Mouse (Mus musculus) left cerebral cortex, postnatal 25 days (tissue): Measurements from ENCODE around the gene Gm34653. TPM values are rescaled to one million over a fixed set of nuclear protein-coding genes. Genes with fewer than 3 reads are reported as not detected.
"Not testable (repeated sequence)": the region's sequence is repeated elsewhere in the genome, so short reads cannot be mapped to it uniquely, and the experiment has no call there.

Experiments used
- DNase-seq, 2 experiments: peaks; one replicate each; pipeline ENCODE4 v3.0.0; 2022; ENCODE audit warnings: low spot score in 2 of 2, mixed read lengths in 1 of 2
- intact Hi-C: fragments of 180-260 bp; cut with DNase I; formaldehyde crosslinking; loops from one replicate; pipeline ENCODE4 v1.15.1; 2025
- total RNA-seq, 2 experiments: library from RNA; stranded (reverse); gene quantifications; 2 replicates each; pipeline ENCODE4 v1.2.3; 2021

Gm34653 gene
- total RNA-seq, 2 experiments from 2014 or later = not detected

GRCm38 (mm10) chr2:34812706-34813105 is 20.1 kb upstream of the Gm34653 start:
- DNase-seq = no peak
- intact Hi-C loops = no loop called here

DNA sequence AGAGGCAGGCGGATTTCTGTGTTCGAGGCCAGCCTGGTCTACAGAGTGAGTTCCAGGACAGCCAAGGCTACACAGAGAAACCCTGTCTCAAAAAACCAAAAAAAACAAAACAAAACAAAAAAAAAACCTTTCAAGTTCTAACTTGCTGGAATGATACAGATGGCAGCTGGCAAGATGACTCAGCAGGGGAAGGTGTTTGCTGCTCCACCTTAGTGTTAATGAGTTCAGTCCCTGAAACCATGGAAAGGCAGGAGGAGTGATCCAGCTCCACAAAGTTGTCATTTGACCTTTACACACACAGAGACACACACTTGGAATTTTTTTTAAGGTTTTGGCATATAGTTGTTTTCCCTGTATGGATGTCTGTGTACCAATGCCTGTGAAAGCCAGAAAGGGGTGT is 16.9 kb upstream of the Gm34653 start:
- intact Hi-C loops, DNase-seq: not testable (repeated sequence)

DNA sequence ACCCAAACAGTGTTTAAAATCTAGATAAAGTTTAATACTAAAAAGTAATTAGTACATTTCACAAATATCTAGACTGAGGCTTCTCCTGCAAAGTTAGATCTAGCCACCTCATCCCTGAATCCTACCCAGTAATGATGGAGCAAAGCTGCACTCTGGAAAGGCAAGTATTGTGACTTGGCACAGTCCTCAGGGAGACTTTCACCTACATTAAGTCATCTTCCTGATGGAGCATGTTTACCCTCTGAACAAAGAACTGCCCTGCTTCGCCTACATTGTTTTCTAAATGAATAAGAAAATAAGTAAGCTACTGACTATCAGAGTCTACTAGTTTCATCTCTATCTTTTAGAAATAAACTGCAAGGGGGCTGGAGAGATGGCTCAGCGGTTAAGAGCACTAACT is 14.3 kb upstream of the Gm34653 start:
- intact Hi-C loops = no loop called here
- DNase-seq = no peak

- intact Hi-C loops = loop anchor here (10.0 kb wide), 1 partner anchor 279 kb away; the partner anchor contains the start of genes AI182371 and Cntrl
- DNase-seq = peak; percentile 94
Observed at GRCm38 (mm10) chr2:34825827-34826459, 6.9 kb upstream of the Gm34653 start, which contains the start of gene Fbxw2. TSS of gene Fbxw2 (minus strand) at chr2:34826311.

- intact Hi-C loops = loop anchor here (10.0 kb wide), 1 partner anchor 278 kb away; the partner anchor contains the start of genes AI182371 and Cntrl
- DNase-seq = no peak
Observed at GRCm38 (mm10) chr2:34826460-34827231, 6.2 kb upstream of the Gm34653 start.

GRCm38 (mm10) chr2:34827591-34827990 is 5.2 kb upstream of the Gm34653 start:
- intact Hi-C loops = loop anchor here (10.0 kb wide), 1 partner anchor 277 kb away; the partner anchor contains the start of genes AI182371 and Cntrl
- no peak for DNase-seq

GRCm38 (mm10) chr2:34828026-34828425 is 4.8 kb upstream of the Gm34653 start:
- intact Hi-C loops = loop anchor here (2.0 to 10.0 kb wide), 2 partner anchors 43 to 277 kb away; partner anchors contain the start of genes AI182371 and Cntrl
- no peak for DNase-seq

DNA sequence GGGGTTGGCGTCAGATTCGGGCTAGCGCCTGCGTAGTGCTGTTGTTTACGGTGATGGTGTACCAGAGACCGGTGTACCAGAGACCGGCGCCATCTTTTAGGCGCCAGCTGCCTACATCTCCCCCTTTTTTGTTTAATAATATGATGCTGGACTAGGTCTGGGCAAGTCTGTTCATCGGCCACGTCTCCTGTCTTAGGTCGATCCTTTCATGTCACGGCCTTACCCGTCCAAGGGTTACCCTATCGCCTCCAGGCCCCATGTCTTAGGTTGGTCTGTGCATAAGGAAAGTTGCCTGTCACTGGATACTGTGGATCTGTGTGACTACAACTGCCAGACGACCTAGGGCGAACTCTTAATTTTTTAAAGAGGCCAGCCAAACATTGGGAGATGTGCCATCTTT is 2.7 kb upstream of the Gm34653 start:
- intact Hi-C loops, DNase-seq: not testable (repeated sequence)

DNA sequence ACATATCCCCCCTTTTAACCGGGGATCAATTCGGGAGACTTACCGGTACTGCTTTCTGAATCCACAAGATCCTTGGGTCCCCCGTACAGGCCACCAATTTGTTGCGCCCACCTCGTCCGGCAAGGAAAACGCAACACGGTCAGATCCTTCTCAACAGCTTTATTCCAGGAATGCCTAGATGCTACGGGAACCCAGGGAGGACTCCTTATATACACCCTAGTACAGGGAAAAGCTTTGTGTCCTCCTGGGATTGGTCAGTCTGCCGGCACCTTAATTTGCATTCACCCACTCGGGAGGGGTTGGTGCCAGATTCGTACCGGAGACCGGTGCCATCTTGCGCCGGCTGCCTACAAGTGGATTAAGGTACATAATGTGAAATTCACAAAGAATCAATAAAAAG is 817 bp downstream of the Gm34653 start:
- no peak for DNase-seq
- intact Hi-C loops = no loop called here

DNA sequence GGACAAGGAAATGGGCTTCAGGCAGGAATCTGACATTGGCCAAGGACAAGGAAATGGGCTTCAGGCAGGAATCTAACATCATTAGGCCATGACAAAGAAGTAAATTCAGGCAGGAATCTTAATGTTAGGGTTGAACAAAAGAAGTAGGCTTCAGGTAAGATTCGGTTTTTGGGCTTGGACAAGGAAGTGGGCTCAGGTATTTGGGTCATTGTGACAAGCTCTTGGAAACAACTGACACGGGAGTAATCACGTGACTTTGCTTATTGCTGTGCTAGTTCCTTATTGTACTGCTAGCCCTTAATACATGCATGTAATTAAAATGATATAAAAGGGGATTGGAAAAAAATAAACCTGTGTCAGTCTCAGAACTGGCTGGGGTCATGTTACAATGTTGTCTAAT is 2.9 kb downstream of the Gm34653 start:
- DNase-seq = no peak
- intact Hi-C loops = no loop called here

DNA sequence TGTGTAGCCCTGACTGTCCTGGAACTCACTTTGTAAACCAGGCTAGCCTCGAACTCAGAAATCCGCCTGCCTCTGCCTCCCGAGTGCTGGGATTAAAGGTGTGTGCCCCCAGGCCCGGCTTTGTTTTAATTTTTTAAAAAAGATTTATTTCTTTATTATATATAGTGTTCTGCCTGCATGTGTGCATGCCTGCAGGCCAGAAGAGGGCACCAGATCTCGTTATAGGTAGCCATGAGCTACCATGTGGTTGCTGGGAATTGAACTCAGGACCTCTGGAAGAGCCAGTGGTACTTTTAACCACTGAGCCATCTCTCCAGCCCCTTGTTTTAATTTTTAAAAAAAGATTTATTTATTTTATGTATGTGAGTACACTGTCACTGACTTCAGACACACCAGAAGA is 7.3 kb downstream of the Gm34653 start:
- intact Hi-C loops, DNase-seq: not testable (repeated sequence)

GRCm38 (mm10) chr2:34841706-34842105 is 8.9 kb downstream of the Gm34653 start:
- DNase-seq = peak; percentile 48 to 83
- intact Hi-C loops = no loop called here

- intact Hi-C loops = no loop called here
- DNase-seq = peak; percentile 13 to 49
Observed at GRCm38 (mm10) chr2:34843211-34843939, 10.6 kb downstream of the Gm34653 start.

GRCm38 (mm10) chr2:34847702-34848101 is 14.9 kb downstream of the Gm34653 start:
- intact Hi-C loops = no loop called here
- DNase-seq = no peak

DNA sequence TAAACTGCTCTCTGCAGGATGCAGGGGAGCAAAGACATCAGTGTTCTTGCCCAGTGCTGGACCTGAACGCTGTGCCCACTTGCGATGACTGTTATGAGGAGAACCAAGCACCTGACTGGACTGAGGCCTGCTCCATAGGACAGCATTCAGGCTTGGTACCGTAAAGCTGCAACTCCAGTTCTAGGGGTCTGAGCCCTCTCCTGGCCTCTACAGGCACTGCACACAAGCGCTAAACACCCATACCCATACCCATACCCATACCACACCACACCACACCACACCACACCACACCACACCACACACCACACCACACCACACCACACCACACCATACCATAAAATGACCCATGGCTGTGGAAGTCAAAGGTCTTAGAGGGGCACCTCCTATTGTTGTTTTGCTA is 22.5 kb downstream of the Gm34653 start:
- intact Hi-C loops = no loop called here
- DNase-seq = no peak

- no peak for DNase-seq
- intact Hi-C loops = no loop called here
Observed at GRCm38 (mm10) chr2:34857728-34858127, 24.9 kb downstream of the Gm34653 start.

DNA sequence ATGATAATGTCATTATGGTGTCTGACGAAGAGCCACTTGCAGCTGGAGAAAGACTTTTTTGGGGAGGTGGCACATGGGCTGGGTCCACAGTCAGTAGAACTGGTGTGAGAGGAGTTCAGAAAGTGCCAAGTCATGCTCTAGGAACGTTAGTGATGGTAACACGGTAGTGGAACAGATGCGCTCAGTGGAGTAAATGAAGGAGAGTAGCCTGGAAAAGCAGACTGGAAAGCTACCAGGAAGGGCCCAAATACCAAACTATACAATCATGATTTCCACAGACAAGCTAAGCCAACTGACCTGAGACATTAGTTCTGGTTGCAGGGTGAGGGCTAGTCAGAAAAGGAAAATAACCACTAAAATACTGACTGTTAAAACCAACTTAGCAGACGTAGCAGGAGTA is 36.9 kb downstream of the Gm34653 start:
- peak in 1 of 2 experiments; percentile 13 for DNase-seq
- intact Hi-C loops = loop anchor here (2.0 kb wide), 2 partner anchors 41 to 239 kb away; partner anchors contain the start of gene Cntrl

- peak; percentile 93 to 96 for DNase-seq
- intact Hi-C loops = loop anchor here (2.0 kb wide), 2 partner anchors 42 to 238 kb away; partner anchors contain the start of gene Cntrl
Observed at GRCm38 (mm10) chr2:34870520-34871474, 38.0 kb downstream of the Gm34653 start.

- no peak for DNase-seq
- intact Hi-C loops = no loop called here
Observed at GRCm38 (mm10) chr2:34874271-34874670, 41.5 kb downstream of the Gm34653 start, which contains the start of gene Cutal. TSS of gene Cutal (plus strand) at chr2:34874396.
